Mouse (Mus musculus): ENCODE results near the gene Crip2. TPM values are rescaled to one million over a fixed set of nuclear protein-coding genes. Genes with fewer than 3 reads are reported as not detected.

The Crip2 gene
- 2.3 and 4.2 TPM in 2 replicates for total RNA-seq (2023)

DNA sequence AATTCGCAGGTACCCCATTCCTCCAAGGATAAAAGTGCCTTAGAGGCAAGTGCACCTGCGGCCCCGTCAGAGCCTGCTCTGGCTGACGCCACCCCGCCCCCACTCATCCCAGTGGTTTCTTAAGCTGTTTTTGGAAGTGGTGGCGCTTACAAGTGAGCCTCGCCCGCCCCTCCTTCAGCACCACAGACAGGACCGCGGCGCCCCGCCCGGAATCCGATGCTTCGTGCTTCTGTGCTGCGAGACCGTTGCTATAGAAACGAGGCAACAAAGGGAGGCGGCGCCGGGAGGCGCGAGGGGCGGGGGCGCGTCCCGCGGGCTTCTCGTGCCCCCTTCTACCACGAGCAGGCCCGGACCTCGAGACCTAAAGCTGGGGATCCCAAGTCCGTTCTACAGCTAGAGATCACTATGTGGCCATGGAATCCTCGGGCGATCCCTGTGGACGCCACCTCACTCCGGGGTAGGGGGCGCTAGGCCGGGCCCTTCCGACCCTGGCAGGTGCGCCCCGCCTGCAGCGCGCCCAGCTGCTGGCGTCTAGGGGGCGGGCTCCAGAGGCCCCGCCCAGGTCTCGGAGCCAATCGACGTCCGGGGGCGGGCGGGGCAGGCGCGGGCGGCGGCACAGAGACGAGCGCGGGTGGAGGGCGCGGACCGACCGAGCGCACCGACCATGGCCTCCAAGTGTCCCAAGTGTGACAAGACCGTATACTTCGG, at the start of gene Crip2:
TSS of gene Crip2 (plus strand) at position 329 of the 708 bp plus-strand sequence.

DNA sequence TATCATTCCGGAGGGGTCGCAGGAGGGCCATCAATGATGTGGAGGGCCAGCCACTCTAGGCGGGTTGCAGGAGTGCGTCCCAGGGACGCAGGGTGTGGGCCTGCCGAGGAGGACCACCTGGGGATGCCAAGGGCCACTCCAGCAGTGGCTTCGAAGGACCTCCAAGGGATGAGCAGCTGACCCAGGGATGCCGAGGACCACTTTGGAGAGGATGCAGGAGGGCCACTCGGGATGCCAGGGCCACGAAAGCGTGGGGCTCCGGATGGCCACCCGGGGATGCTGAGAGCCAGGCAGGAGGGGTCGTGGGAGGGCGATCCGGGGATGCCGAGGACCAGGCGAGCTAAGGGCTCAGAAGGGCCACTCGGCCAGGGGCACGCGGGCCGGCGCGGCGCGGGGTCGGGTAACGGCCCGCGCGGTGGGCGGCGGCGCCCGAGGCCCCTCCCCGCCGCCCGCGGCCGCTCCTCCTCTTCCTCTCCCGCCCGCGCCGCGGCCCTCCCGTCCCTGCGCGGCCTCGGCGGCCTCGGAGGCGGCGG, 42.2 kb upstream of the Crip2 start, which contains the start of gene Mta1:
TSS of gene Mta1 (plus strand) at position 530 of the 533 bp plus-strand sequence.

DNA sequence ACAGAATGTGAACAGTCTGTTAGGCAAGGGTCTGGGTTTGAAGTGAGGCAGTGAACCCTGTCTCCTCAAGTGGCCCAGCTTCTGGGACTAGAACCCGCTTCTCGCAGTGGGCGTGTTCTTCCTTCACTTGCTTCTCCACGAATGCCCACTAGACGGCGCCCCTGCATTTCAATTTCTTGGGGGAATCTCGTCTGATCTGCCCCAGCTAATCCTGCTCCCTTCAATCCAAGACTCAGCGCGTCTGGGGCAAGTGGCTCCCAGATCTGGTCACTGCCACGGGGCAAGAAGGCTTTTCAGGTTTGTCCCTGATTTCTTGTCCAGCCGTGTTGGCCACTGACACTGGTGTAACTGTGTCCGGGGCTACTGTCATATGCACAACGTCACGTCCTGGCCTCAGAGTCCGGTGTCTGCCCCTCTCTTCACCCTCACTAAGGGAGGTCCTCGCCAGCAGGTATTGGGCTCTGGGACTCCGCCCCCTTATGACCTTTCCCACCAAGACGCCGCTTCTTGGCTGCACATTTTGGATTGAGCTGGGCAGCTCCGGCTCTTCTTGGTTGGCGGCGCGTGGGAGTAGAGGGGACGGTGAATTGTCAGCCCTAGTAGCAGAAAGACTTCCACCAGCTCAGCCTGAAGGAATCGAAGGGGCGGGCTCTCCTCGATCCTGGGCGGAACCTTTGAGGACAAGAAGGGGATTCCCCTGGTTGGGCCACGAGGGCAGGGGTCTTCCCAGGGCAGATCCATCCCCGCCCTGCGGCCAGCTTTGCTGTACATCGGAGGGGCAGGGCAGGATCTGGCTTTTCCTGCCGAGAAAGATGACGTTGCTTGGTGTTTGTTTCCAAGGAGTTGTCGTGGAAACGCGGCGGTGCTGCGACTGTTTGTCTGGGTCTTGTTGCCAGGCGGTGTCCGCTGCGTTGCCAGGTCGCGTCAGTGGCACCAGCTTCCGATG, 6.3 kb downstream of the Crip2 start, which contains the start of gene Crip1:
TSS of gene Crip1 (plus strand) at position 205 of the 946 bp plus-strand sequence.

DNA sequence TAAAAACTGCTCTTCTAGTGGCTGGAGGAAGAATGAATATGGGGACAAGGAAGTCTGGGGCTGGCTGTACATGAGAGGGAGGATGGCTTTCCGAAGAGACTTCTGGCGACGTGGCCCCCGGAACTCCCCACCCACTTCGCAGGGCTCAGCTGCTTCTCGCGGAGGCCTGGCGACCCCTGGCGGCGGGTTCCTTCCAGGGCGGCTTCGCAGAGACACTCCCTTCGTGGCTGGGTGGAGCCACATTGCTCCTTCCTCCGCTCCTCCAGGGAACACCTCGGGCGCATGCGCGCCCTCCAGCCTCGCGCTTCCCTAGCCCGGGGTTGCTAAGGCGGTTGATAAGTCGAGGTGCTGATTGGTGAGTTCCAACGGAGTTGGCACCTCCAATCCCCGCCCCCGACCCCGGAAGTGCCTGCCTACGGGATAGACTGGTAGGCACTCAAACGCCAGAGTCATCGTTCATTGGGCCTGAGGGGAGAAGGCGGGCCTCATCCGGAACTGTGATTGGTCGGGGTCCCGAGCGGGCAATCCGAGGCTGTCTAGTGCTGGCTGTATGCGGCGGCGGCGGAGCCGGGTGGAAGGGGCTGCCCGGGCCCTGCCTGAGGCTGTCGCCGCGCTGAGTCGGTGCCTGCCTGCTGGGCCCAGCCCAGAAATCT, 16.0 kb downstream of the Crip2 start, which contains the start of gene Tedc1:
TSS of gene Tedc1 (plus strand) at position 535 of the 653 bp plus-strand sequence.

DNA sequence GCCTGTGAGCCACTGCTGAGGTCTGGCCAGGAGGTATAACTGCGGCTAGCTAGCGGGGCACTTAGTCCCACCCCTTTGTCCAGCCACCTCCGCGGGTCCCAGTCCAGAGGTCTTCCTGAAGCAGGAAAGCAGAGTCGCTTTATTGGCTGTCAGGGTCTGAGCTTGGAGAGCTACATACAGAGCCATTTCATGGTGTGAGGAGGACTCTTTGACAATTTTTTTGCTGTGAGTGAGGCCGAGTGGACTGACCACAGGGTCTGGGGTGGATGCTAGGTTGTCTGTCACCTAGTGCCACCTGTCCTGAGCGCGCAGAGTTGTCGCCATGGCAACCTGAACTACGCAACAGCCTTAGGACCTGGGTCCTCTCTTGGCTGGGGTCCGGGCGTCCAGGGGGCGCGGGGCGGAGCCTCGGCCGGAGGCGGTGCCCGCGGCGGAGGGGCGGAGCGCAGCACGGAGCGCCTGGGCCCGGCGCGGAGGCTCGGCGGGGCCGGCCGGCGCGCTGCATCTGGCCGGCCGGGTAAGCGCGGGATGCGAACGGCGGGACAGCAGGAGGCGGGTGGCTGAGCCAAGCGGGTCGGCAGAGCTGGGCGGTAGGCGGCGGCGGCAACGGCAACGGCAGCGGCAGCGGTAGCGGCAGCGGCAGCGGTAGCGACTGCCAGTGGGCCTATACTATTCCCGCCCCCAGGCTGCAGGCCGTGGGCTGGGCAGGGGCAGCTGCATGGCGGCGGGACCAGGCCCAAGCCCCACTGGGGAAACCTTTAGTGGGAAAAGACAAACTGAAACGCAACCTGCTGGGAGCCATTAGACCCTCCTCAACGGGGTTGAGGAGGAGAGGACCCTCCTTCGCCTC, 45.6 kb downstream of the Crip2 start, which contains the start of gene Tmem121:
TSS of gene Tmem121 (plus strand) at position 489 of the 850 bp plus-strand sequence.

Other genes with a start within 250 kb of the Crip2 start
- 0.27 and 0.82 TPM in 2 replicates for gene Jag2, start 210.5 kb upstream of the Crip2 start, total RNA-seq (2023)
- gene Nudt14, start 198.1 kb upstream of the Crip2 start, total RNA-seq (2023), result 6.1 and 7.4 TPM in 2 replicates
- 2.0 and 3.6 TPM in 2 replicates for gene Btbd6, start 163.8 kb upstream of the Crip2 start, total RNA-seq (2023)
- gene Brf1, start 139.5 kb upstream of the Crip2 start, total RNA-seq (2023), result 55.0 and 78.7 TPM in 2 replicates
- 42.7 and 56.7 TPM in 2 replicates for gene Pacs2, start 125.7 kb upstream of the Crip2 start, total RNA-seq (2023)
- gene Tex22, start 65.7 kb upstream of the Crip2 start, total RNA-seq (2023), result 0.36 TPM in 1 of 2 replicates, not detected in the other
- gene Mta1, start 42.0 kb upstream of the Crip2 start, total RNA-seq (2023), result 14.7 and 18.9 TPM in 2 replicates
- gene Crip1, start 6.1 kb downstream of the Crip2 start, total RNA-seq (2023), result 334 and 480 TPM in 2 replicates
- gene Tedc1, start 16.2 kb downstream of the Crip2 start, total RNA-seq (2023), result 10.5 and 12.2 TPM in 2 replicates
- gene Tmem121, start 45.7 kb downstream of the Crip2 start, total RNA-seq (2023), result not detected in 2 replicates

All from neutrophil, adult 65 days (primary cell).